Mouse (Mus musculus) liver, embryonic 12.5 days (tissue): ENCODE measurements at regions not wholly inside any gene's neighbourhood (a gene's known extent, or its start where the extent isn't known, plus 50 kb on each side); places are given as distances from the start of the nearest gene placed in this dataset.

Source experiments
- ATAC-seq: fragments of 200-750 bp; cut with Nextera tagmentation; 2 replicates; pipeline ENCODE4 v1.8.0; 2017; ENCODE audit warnings: moderate number of reproducible peaks, mild to moderate bottlenecking, moderate library complexity
- H3K27ac ChIP-seq: fragments of 300-500 bp; sonication (generic); 2 replicates; pipeline ENCODE4 v1.5.1; 2016; ENCODE audit warnings: mild to moderate bottlenecking
- H3K27me3 ChIP-seq: fragments of 300-500 bp; sonication (generic); replicated peaks from 2 replicates; pipeline ENCODE4 v1.6.1; 2016; ENCODE audit warnings: mild to moderate bottlenecking, moderate library complexity
- H3K36me3 ChIP-seq: fragments of 300-500 bp; sonication (generic); 2 replicates; pipeline ENCODE4 v1.6.1; 2016; ENCODE audit warnings: mild to moderate bottlenecking, moderate library complexity
- H3K4me1 ChIP-seq: fragments of 300-500 bp; sonication (generic); 2 replicates; pipeline ENCODE4 v1.6.1; 2016
- H3K4me2 ChIP-seq: fragments of 300-500 bp; sonication (generic); 2 replicates; pipeline ENCODE4 v1.6.1; 2016; ENCODE audit warnings: mild to moderate bottlenecking, moderate library complexity
- H3K4me3 ChIP-seq: fragments of 300-500 bp; sonication (generic); 2 replicates; pipeline ENCODE4 v1.5.1; 2016; ENCODE audit warnings: mild to moderate bottlenecking, moderate library complexity
- H3K9ac ChIP-seq: fragments of 300-500 bp; sonication (generic); 2 replicates; pipeline ENCODE4 v1.6.1; 2016; ENCODE audit warnings: mild to moderate bottlenecking, moderate library complexity
- H3K9me3 ChIP-seq: fragments of 300-500 bp; sonication (generic); replicated peaks from 2 replicates; pipeline ENCODE4 v1.6.1; 2016; ENCODE audit warnings: mild to moderate bottlenecking, moderate library complexity
- WGBS: fragments of 180-500 bp; shearing (Covaris S2); methylation state at CpG from one replicate; pipeline ENCODE4 v1.1.7; 2016; ENCODE audit not compliant: insufficient replicate concordance; 5-methylcytosine and 5-hydroxymethylcytosine counted together

DNA sequence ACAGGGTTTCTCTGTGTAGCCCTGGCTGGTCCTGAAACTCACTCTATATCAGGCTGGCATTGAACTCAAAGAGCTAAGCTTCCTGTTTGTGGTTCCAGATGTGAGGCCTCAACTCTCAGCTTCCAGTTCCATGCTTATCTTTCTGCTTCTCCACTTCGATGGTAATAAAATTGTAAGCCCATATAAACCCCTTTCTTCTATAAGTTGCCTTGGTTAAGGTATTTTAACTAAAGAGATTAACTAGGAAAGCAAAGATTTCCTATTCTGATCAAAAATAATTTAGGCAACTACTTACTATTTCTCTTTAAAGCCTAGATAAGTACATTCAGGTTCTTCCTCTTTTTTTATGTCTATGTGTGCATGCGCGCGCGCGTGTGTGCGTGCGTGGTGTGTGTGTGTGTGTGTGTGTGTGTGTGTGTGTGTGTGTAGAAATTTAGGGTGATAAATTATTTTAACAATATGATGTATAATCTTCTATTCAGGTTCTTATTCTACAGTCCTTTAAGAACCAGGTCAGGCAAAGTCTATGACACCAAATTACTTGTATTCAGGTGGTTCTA lies 190.3 kb upstream of the Kbtbd8 start:
- Histone ChIP-seq H3K4me3 (no peak overlapping the region), H3K4me2 (no peak overlapping the region), H3K4me1 (no peaks in the 10 kb centered on the region), H3K36me3 (no peaks in the 10 kb centered on the region), H3K9ac (no peak overlapping the region), H3K27me3 (no peaks in the 10 kb centered on the region; the same call in 1 of the 2 replicates), H3K27ac (no peak overlapping the region), H3K9me3 (no peaks in the 10 kb centered on the region)
- ATAC-seq, result no peak
- WGBS, result 74% methylated on average over 8 of the region's 8 CpGs

DNA sequence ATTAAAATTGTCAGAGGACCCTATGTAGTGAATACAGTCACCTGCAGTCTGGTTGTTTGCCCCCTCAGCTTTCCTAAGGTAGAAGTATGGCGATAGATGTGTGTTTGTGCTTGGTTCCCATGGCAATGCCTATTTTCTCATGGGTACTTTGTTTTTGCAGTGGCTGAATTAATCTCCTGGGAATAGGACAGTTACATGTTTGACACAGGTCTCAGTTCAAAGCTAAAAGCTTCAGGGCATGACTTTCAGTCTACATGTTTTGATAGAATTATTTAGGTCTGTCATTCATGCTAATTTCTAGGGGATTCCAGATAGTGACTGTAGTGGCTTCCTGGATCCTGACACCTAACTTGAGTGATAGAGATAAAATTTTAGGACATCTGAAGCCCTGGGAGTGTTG lies 191.6 kb upstream of the Kbtbd8 start:
- Histone ChIP-seq H3K4me2 (no peak overlapping the region), H3K4me3 (no peak overlapping the region), H3K36me3 (no peaks in the 10 kb centered on the region), H3K27ac (no peak overlapping the region), H3K9me3 (no peaks in the 10 kb centered on the region), H3K9ac (no peak overlapping the region), H3K4me1 (no peaks in the 10 kb centered on the region), H3K27me3 (no peaks in the 10 kb centered on the region)
- ATAC-seq, result no peak
- 65% methylated on average over 1 of the region's 1 CpGs for WGBS

DNA sequence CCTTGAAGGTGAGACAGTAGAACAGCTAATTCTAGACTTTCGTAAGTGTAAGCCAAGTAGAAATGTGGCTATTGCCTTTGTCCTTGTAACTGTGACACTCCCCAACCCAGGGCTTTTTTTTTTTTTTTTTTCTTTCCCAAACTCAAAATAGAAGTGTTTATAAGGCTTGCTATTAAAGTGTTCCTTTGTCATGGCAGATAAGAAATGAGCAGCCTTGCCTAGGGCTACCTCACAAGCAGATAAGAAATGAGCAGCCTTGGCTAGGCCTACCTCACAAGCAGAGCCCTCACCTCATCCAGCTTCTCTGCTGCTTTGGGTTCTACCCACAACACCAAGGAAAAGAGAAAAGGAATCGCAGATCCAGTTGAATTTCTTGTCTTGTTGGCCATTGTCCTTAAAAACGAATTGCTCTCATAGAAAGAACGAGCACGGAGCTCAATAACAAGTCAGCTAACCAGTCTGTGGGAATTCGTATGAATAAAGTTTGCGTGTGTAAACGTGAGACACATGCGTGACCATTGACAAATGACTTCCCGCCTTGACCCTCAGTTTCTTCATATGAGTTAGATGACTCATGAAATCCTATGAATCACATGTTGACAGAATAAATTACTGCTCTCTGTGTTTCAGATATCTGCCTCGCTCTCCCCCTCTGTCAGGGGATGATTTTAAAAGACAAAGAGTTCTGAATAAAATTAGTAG lies 192.6 kb upstream of the Kbtbd8 start:
- WGBS, result 75% methylated on average over 11 of the region's 11 CpGs
- Histone ChIP-seq H3K9me3 (no peaks in the 10 kb centered on the region), H3K9ac (no peak overlapping the region), H3K36me3 (no peaks in the 10 kb centered on the region), H3K27ac (no peak overlapping the region), H3K4me3 (no peak overlapping the region), H3K4me2 (no peak overlapping the region), H3K27me3 (no peaks in the 10 kb centered on the region), H3K4me1 (no peaks in the 10 kb centered on the region)
- no peak for ATAC-seq

DNA sequence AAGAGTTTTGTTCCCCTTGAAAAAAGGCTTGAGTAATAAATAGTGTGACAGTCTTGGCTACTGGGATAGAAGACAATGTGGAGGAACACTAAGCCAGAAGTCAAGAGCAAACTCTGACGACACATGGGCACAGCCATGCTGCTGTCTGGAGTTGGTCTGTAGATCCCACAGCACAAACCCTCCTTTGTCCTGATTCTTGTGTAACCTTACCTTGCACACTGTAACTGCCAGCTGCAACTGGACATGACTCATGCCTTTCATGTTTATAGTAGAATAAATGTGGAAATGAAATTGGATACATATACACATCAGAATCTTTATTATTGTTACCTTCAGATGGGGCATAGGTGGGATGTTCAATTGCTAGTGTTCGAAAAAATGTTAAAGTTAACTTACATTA lies 195.3 kb upstream of the Kbtbd8 start:
- no peak for ATAC-seq
- no peaks in the 10 kb centered on the region for H3K9me3 ChIP-seq
- H3K27me3 ChIP-seq, result no peaks in the 10 kb centered on the region
- no peak overlapping the region for H3K27ac ChIP-seq
- no peak overlapping the region for H3K9ac ChIP-seq
- 59% methylated on average over 2 of the region's 2 CpGs for WGBS
- no peak overlapping the region for H3K4me3 ChIP-seq
- H3K4me2 ChIP-seq, result no peak overlapping the region
- H3K36me3 ChIP-seq, result no peaks in the 10 kb centered on the region
- H3K4me1 ChIP-seq, result no peaks in the 10 kb centered on the region

DNA sequence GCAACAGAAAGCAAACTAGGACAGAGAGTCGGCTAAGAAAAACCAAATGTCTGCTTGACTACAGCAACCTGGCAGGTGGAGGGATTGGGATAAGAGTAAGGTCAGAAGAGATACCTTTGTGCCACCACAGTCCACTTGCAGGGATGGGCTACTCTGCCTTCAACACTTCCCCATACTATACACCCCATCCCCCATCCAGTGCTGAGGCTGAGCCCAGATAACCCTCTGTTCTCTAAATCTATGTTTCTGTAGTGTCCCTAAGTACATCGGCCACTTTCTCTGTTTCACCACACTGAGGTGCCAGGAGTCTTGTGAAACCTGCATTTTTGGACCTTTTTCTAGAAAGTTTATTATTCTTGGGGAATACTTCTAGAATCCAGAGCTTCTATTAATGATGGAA lies 196.3 kb upstream of the Kbtbd8 start:
- H3K27ac ChIP-seq, result no peak overlapping the region
- H3K4me3 ChIP-seq, result no peak overlapping the region
- no peak for ATAC-seq
- 68% methylated on average over 2 of the region's 2 CpGs for WGBS
- H3K4me2 ChIP-seq, result no peak overlapping the region
- no peaks in the 10 kb centered on the region for H3K27me3 ChIP-seq
- no peaks in the 10 kb centered on the region for H3K9me3 ChIP-seq
- H3K9ac ChIP-seq, result no peak overlapping the region
- H3K4me1 ChIP-seq, result no peaks in the 10 kb centered on the region
- H3K36me3 ChIP-seq, result no peaks in the 10 kb centered on the region

DNA sequence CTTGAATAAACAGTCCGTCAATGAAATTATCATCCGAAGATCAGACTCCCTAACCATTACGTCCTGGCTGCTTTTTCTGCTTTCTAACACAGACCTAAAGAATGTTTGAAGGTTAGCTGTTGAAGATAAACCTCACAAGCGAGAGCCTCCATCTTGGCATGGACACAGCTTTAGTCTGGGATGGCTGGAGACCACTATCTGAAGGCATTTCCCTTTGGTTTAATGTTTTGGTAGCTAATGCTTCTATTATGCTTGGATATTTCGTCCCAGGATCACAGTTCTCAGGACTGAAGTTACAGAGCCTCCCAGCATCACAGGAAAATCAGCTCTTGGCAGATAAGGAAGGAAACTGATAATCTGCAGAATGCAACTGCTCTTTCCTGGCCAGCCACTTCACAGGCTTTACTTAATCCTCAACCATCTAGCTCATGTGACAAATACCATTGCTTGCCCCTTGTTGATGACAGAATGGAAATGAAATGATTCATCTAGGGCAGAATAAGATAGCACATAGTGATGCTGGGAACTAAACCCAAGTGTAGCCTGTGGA lies 197.8 kb upstream of the Kbtbd8 start:
- no peak overlapping the region for H3K27ac ChIP-seq
- no peak overlapping the region for H3K9ac ChIP-seq
- 23% methylated on average over 5 of the region's 5 CpGs for WGBS
- no peak overlapping the region for H3K4me2 ChIP-seq
- no peak for ATAC-seq
- H3K27me3 ChIP-seq, result no peaks in the 10 kb centered on the region
- no peak overlapping the region for H3K4me3 ChIP-seq
- no peaks in the 10 kb centered on the region for H3K9me3 ChIP-seq
- H3K4me1 ChIP-seq, result no peaks in the 10 kb centered on the region
- no peaks in the 10 kb centered on the region for H3K36me3 ChIP-seq

DNA sequence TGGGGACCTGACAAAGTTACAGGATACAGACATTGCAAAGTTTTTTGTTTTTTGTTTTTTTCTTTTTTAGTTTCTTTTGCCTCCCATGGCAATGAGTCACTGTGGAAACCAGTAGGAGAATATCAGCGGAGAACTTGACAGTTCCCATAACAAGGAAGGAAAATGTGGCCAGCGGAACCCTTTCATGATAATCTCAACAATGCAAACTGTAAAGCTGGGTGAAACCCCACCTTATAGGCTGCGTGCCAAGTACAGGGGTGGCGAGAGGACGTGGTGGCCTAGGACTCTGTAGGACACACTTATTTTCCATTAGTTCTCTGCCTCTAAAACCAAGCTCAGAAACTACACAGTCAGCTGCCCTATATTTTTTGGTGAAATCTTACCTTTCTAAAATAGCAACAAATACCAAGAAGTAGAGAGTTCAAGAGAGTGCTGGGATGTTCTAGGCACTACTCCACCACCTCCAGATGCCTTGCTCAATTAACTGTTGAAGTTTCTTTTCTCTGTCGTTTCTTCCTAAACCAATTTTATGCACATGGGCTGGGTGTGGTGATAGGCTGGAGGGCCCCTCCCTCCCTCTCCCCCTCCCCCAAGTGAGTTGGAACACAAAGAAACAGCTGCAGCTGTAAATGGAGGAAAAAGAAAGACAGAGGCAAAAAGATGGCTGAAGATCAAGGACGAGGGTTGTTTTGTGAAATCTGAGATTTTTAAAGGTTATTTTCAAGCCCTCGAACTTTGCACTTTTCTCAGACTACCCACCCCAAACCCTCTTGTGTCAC lies 201.0 kb upstream of the Kbtbd8 start:
- H3K4me1 ChIP-seq, result no peaks in the 10 kb centered on the region
- H3K27ac ChIP-seq, result no peak overlapping the region
- H3K4me2 ChIP-seq, result no peak overlapping the region
- no peak for ATAC-seq
- no peaks in the 10 kb centered on the region for H3K36me3 ChIP-seq
- H3K4me3 ChIP-seq, result no peak overlapping the region
- H3K9me3 ChIP-seq, result no peaks in the 10 kb centered on the region
- no peaks in the 10 kb centered on the region for H3K27me3 ChIP-seq
- H3K9ac ChIP-seq, result no peak overlapping the region
- 46% methylated on average over 8 of the region's 8 CpGs for WGBS

DNA sequence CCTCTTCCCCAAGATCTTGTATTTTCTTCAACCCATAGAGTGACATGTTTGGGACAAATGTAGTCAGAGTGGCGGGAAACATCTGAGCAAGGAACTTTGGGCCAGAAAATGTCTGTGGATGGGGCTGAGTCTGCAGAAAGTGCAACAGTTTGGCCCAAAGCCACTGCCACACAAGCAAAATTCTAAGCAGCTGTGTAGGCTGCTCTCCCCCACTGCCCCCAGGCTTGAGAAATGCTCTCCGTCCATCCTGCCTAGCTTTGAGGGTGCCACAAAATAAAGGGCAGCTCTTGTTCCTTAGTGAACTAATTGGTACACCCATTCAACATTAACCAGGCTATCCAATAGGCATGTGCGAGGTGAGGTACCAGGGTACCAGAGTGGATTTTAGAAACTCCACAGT lies 205.2 kb upstream of the Kbtbd8 start:
- H3K9me3 ChIP-seq, result no peaks in the 10 kb centered on the region
- H3K36me3 ChIP-seq, result no peaks in the 10 kb centered on the region
- H3K4me3 ChIP-seq, result no peak overlapping the region
- no peaks in the 10 kb centered on the region for H3K27me3 ChIP-seq
- H3K4me1 ChIP-seq, result no peaks in the 10 kb centered on the region
- ATAC-seq, result no peak
- H3K27ac ChIP-seq, result no peak overlapping the region
- H3K4me2 ChIP-seq, result no peak overlapping the region
- 66% methylated on average over 3 of the region's 3 CpGs for whole genome bisulfite sequencing
- no peak overlapping the region for H3K9ac ChIP-seq

DNA sequence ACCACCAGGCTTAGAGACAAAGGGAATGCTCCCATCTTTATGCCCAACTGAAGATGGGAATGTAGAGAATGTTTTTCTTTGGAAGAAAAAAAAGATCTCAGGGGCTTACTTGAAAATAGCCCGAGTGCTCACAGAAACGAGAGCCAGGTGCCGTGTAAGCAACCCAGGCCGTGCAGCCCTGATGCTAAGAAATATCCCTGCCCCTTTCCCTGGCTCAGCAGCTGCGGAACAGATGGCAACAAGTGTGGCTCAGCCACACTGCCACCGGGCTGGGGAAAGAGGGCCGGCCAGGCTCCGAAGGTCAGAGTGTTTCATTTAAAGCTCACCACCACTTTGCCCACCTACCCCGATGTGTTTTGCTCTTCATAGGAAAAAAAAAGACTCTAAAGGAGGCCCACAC lies 205.7 kb upstream of the Kbtbd8 start:
- H3K4me1 ChIP-seq, result no peaks in the 10 kb centered on the region
- no peaks in the 10 kb centered on the region for H3K27me3 ChIP-seq
- no peaks in the 10 kb centered on the region for H3K9me3 ChIP-seq
- H3K4me2 ChIP-seq, result no peak overlapping the region
- no peak for ATAC-seq
- H3K4me3 ChIP-seq, result no peak overlapping the region
- no peak overlapping the region for H3K9ac ChIP-seq
- no peaks in the 10 kb centered on the region for H3K36me3 ChIP-seq
- H3K27ac ChIP-seq, result no peak overlapping the region
- 73% methylated on average over 9 of the region's 9 CpGs for WGBS

DNA sequence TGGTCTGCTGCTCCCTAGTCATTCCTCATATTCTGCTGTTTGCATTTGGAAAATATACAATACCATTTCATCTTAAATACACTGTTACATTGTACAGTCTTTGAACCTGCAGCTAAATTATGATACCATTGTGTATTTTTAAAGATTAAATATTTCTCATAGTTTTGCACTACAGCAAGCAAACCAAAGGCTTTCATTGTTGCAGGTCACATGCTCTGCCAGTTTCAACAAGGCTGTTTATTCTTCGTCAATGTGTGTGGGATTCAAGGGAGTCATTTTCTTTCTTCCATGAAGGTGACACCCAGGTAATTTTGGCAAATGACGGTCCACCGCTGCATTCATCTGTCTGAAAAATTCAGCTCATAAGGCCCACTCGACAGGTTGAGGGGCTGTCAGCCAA lies 200.9 kb upstream of the Lrig1 start:
- no peak overlapping the region for H3K4me3 ChIP-seq
- H3K36me3 ChIP-seq, result no peaks in the 10 kb centered on the region
- no peak overlapping the region for H3K9ac ChIP-seq
- H3K4me1 ChIP-seq, result no peaks in the 10 kb centered on the region
- no peaks in the 10 kb centered on the region for H3K9me3 ChIP-seq
- no peak overlapping the region for H3K27ac ChIP-seq
- 74% methylated on average over 4 of the region's 4 CpGs for WGBS
- H3K27me3 ChIP-seq, result no peaks in the 10 kb centered on the region
- no peak overlapping the region for H3K4me2 ChIP-seq
- ATAC-seq, result no peak

DNA sequence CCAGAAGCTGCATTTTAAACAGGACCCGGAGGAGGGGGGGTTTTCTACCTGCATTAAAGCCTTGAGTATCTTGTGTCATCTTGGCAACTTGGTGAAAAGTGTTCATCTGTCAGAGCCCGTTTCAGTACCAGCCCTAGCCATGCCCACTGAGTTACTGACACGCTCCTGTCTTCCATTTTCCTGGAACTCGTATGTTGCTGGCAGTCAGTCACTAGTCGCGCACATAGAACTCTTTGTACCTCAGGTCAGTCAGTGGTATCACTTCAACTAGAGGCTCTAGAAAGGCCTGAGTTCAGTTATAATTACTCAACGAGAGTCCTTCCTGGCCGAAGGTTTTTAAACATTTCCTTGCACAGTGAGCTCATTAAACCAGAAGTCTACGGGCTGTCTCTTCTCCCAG lies 198.9 kb upstream of the Lrig1 start:
- 76% methylated on average over 9 of the region's 9 CpGs for WGBS
- H3K36me3 ChIP-seq, result no peaks in the 10 kb centered on the region
- no peak overlapping the region for H3K4me2 ChIP-seq
- no peaks in the 10 kb centered on the region for H3K4me1 ChIP-seq
- no peaks in the 10 kb centered on the region for H3K27me3 ChIP-seq
- H3K9me3 ChIP-seq, result no peaks in the 10 kb centered on the region
- H3K27ac ChIP-seq, result no peak overlapping the region
- no peak overlapping the region for H3K9ac ChIP-seq
- no peak overlapping the region for H3K4me3 ChIP-seq
- ATAC-seq, result no peak

DNA sequence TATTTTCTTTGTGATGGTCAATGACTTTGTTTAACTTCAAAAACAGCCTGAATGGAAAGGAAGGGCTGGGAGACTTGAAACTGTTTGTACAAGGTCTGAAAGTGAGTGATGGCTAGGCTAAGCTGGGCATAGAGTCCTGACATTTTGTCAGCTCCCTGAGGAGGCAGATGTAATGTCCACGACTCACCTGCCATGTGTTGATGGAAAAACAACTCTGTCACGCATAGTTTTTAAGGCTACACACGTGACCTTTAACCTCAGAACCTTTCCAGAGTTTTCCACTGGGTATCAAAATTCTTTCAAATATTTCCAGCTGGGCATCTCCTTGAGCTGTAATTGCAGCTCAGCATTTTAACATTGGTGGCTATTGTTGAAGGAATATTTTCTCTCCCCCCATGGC lies 190.2 kb upstream of the Lrig1 start:
- H3K9me3 ChIP-seq, result no peaks in the 10 kb centered on the region
- H3K27me3 ChIP-seq, result no peaks in the 10 kb centered on the region
- H3K36me3 ChIP-seq, result no peaks in the 10 kb centered on the region
- no peak overlapping the region for H3K4me3 ChIP-seq
- no peak overlapping the region for H3K4me2 ChIP-seq
- no peaks in the 10 kb centered on the region for H3K4me1 ChIP-seq
- H3K27ac ChIP-seq, result no peak overlapping the region
- H3K9ac ChIP-seq, result no peak overlapping the region
- 61% methylated on average over 3 of the region's 3 CpGs for WGBS
- no peak for ATAC-seq
